Mouse (Mus musculus): ENCODE results near the gene Ankrd52.
"Not testable (repeated sequence)": the region's sequence is repeated elsewhere in the genome, so short reads cannot be mapped to it uniquely, and the experiment has no call there.

Ankrd52 gene

GRCm38 (mm10) chr10:128376455-128377211, at the start of gene Ankrd52:
Ankrd52 (plus strand) TSS chr10:128377115.
- DNase-seq (ENCODE audit: low read depth, low spot score) = peak; percentile 79

GRCm38 (mm10) chr10:128327610-128328009, 49.3 kb upstream of the Ankrd52 start:
- no peak for DNase-seq (ENCODE audit: low read depth, low spot score)

- DNase-seq (ENCODE audit: low read depth, low spot score) = not testable (repeated sequence)
Measured at GRCm38 (mm10) chr10:128332358-128333249, 44.3 kb upstream of the Ankrd52 start.

- DNase-seq (ENCODE audit: low read depth, low spot score) = peak; percentile 83
Measured at GRCm38 (mm10) chr10:128335582-128335981, 41.3 kb upstream of the Ankrd52 start.

GRCm38 (mm10) chr10:128336195-128336594, 40.7 kb upstream of the Ankrd52 start:
- no peak for DNase-seq (ENCODE audit: low read depth, low spot score)

GRCm38 (mm10) chr10:128336597-128336996, 40.3 kb upstream of the Ankrd52 start:
- no peak for DNase-seq (ENCODE audit: low read depth, low spot score)

GRCm38 (mm10) chr10:128337306-128338181, 39.4 kb upstream of the Ankrd52 start, which contains the start of gene Cs:
Cs (plus strand) TSS chr10:128337734.
- peak; percentile 98 for DNase-seq (ENCODE audit: low read depth, low spot score)

GRCm38 (mm10) chr10:128338415-128338814, 38.5 kb upstream of the Ankrd52 start:
- DNase-seq (ENCODE audit: low read depth, low spot score) = no peak

- no peak for DNase-seq (ENCODE audit: low read depth, low spot score)
Measured at GRCm38 (mm10) chr10:128338948-128339347, 38.0 kb upstream of the Ankrd52 start.

- no peak for DNase-seq (ENCODE audit: low read depth, low spot score)
Measured at GRCm38 (mm10) chr10:128340257-128340656, 36.7 kb upstream of the Ankrd52 start.

GRCm38 (mm10) chr10:128343436-128343835, 33.5 kb upstream of the Ankrd52 start:
- DNase-seq (ENCODE audit: low read depth, low spot score) = no peak

- DNase-seq (ENCODE audit: low read depth, low spot score) = peak; percentile 28
Measured at GRCm38 (mm10) chr10:128344568-128345275, 32.2 kb upstream of the Ankrd52 start.

- DNase-seq (ENCODE audit: low read depth, low spot score) = no peak
Measured at GRCm38 (mm10) chr10:128347541-128347940, 29.4 kb upstream of the Ankrd52 start.

GRCm38 (mm10) chr10:128358796-128359195, 18.1 kb upstream of the Ankrd52 start:
- peak; percentile 51 for DNase-seq (ENCODE audit: low read depth, low spot score)

GRCm38 (mm10) chr10:128359226-128359625, 17.7 kb upstream of the Ankrd52 start:
- DNase-seq (ENCODE audit: low read depth, low spot score) = no peak

- DNase-seq (ENCODE audit: low read depth, low spot score) = no peak
Measured at GRCm38 (mm10) chr10:128361836-128362235, 15.1 kb upstream of the Ankrd52 start.

GRCm38 (mm10) chr10:128362568-128362967, 14.3 kb upstream of the Ankrd52 start:
- DNase-seq (ENCODE audit: low read depth, low spot score) = peak; percentile 52

- DNase-seq (ENCODE audit: low read depth, low spot score) = no peak
Measured at GRCm38 (mm10) chr10:128367899-128368401, 9.0 kb upstream of the Ankrd52 start.

GRCm38 (mm10) chr10:128368402-128369217, 8.3 kb upstream of the Ankrd52 start, which contains the start of gene Coq10a:
Coq10a (minus strand) TSS chr10:128368997.
- peak; percentile 92 for DNase-seq (ENCODE audit: low read depth, low spot score)

GRCm38 (mm10) chr10:128369218-128369543, 7.7 kb upstream of the Ankrd52 start:
- DNase-seq (ENCODE audit: low read depth, low spot score) = no peak
